Mouse (Mus musculus) olfactory bulb, adult 2 months (tissue): ENCODE results near the gene Klhdc10. TPM values are rescaled to one million over a fixed set of nuclear protein-coding genes. Genes with fewer than 3 reads are reported as not detected.

Experiments used
- H3K27ac ChIP-seq: fragments of 200-500 bp; 2 replicates; pipeline ENCODE4 v1.5.1; 2012; ENCODE audit warnings: low read depth, low read length; ENCODE audit not compliant: insufficient read depth
- H3K4me1 ChIP-seq: fragments of 200-500 bp; 2 replicates; pipeline ENCODE4 v1.6.1; 2012; ENCODE audit warnings: low read length; ENCODE audit not compliant: control insufficient read depth, insufficient read depth
- H3K4me3 ChIP-seq: fragments of 200-500 bp; 2 replicates; pipeline ENCODE4 v1.5.1; 2012; ENCODE audit warnings: mild to moderate bottlenecking, low read depth, low read length, moderate library complexity; ENCODE audit not compliant: insufficient read depth
- CTCF ChIP-seq: fragments of 200-500 bp; IDR thresholded peaks from 2 replicates; pipeline ENCODE4 v1.5.1; 2012; ENCODE audit warnings: low read depth, mild to moderate bottlenecking, low read length, moderate library complexity; ENCODE audit not compliant: insufficient read depth
- POLR2A ChIP-seq: fragments of 200-500 bp; IDR thresholded peaks from 2 replicates; pipeline ENCODE4 v1.6.1; 2012; ENCODE audit warnings: mild to moderate bottlenecking, low read depth, low read length, moderate library complexity; ENCODE audit not compliant: insufficient read depth
- WGBS: fragments of 180-500 bp; shearing (Covaris S2); methylation state at CpG from one replicate; pipeline ENCODE4 v1.1.7; 2018; 5-methylcytosine and 5-hydroxymethylcytosine counted together
- polyA plus RNA-seq: library from polyadenylated mRNA; stranded (reverse); fragments of >200 nt; gene quantifications from 2 replicates; pipeline ENCODE4 v1.2.4, GENCODE M21; 2012; ENCODE audit warnings: low replicate concordance; ENCODE audit not compliant: missing spikeins, insufficient read depth, insufficient read length

Klhdc10 gene
- polyA plus RNA-seq: not detected in 2 replicates

GRCm38 (mm10) chr6:30401308-30402015 lies at the start of gene Klhdc10:
Klhdc10 (plus strand) TSS chr6:30401868.
- Histone ChIP-seq H3K4me3 (peak within 1 kb of the TSS; percentile 74), H3K4me1 (peaks cover 2% of the 10 kb centered on the region; the same call in 1 of the 2 replicates), H3K27ac (peak within 1 kb of the TSS; percentile 90)
- under 1% methylated on average over 41 of the region's 41 CpGs for WGBS
- peak; percentile 70 for TF ChIP-seq POLR2A
- no peak for TF ChIP-seq CTCF

GRCm38 (mm10) chr6:30352762-30353161 lies 48.9 kb upstream of the Klhdc10 start:
- H3K4me3 ChIP-seq: no peak overlapping the region
- WGBS: 51% methylated on average over 8 of the region's 8 CpGs
- TF ChIP-seq POLR2A (no peak), CTCF (no peak)
- H3K27ac ChIP-seq: no peak overlapping the region
- peaks cover 4% of the 10 kb centered on the region for H3K4me1 ChIP-seq

GRCm38 (mm10) chr6:30353661-30354060 lies 48.0 kb upstream of the Klhdc10 start:
- TF ChIP-seq CTCF (no peak), POLR2A (no peak)
- 77% methylated on average over 8 of the region's 8 CpGs for WGBS

GRCm38 (mm10) chr6:30354760-30355159 lies 46.9 kb upstream of the Klhdc10 start:
- H3K27ac ChIP-seq: no peak overlapping the region
- no peak for TF ChIP-seq POLR2A
- TF ChIP-seq CTCF: no peak
- 72% methylated on average over 5 of the region's 5 CpGs for WGBS

More at GRCm38 (mm10) chr6:30353661-30354060, 48.0 kb upstream of the Klhdc10 start:
- H3K4me3 ChIP-seq: no peak overlapping the region
- peaks cover 4% of the 10 kb centered on the region for H3K4me1 ChIP-seq
- H3K27ac ChIP-seq: no peak overlapping the region

GRCm38 (mm10) chr6:30355701-30356100 lies 46.0 kb upstream of the Klhdc10 start:
- Histone ChIP-seq H3K4me3 (no peak overlapping the region), H3K4me1 (peaks cover 4% of the 10 kb centered on the region), H3K27ac (no peak overlapping the region)
- 77% methylated on average over 8 of the region's 8 CpGs for WGBS
- TF ChIP-seq POLR2A: no peak
- no peak for TF ChIP-seq CTCF

More at GRCm38 (mm10) chr6:30354760-30355159, 46.9 kb upstream of the Klhdc10 start:
- H3K4me1 ChIP-seq: peaks cover 4% of the 10 kb centered on the region
- no peak overlapping the region for H3K4me3 ChIP-seq

- Histone ChIP-seq H3K4me1 (peaks cover 4% of the 10 kb centered on the region), H3K4me3 (no peak overlapping the region)
Measured at GRCm38 (mm10) chr6:30356161-30356560, 45.5 kb upstream of the Klhdc10 start.

GRCm38 (mm10) chr6:30356680-30357079 lies 45.0 kb upstream of the Klhdc10 start:
- peaks cover 4% of the 10 kb centered on the region for H3K4me1 ChIP-seq
- H3K4me3 ChIP-seq: no peak overlapping the region
- no peak overlapping the region for H3K27ac ChIP-seq
- no peak for TF ChIP-seq POLR2A
- TF ChIP-seq CTCF: no peak
- WGBS: 91% methylated on average over 12 of the region's 12 CpGs

More at GRCm38 (mm10) chr6:30356161-30356560, 45.5 kb upstream of the Klhdc10 start:
- H3K27ac ChIP-seq: no peak overlapping the region
- 93% methylated on average over 5 of the region's 5 CpGs for WGBS
- TF ChIP-seq POLR2A (no peak), CTCF (no peak)

GRCm38 (mm10) chr6:30357561-30358177 lies 44.0 kb upstream of the Klhdc10 start:
- H3K27ac ChIP-seq: no peak overlapping the region
- TF ChIP-seq POLR2A (no peak), CTCF (peak; percentile 70)
- H3K4me1 ChIP-seq: peaks cover 4% of the 10 kb centered on the region
- no peak overlapping the region for H3K4me3 ChIP-seq
- 17% methylated on average over 9 of the region's 9 CpGs for WGBS

GRCm38 (mm10) chr6:30359762-30360509 lies 41.7 kb upstream of the Klhdc10 start:
- no peak overlapping the region for H3K4me3 ChIP-seq
- 0 out of 2 replicates have a peak overlapping the region, but pooled peaks have one; percentile 27 for H3K27ac ChIP-seq
- TF ChIP-seq CTCF: no peak
- TF ChIP-seq POLR2A: no peak
- no peaks in the 10 kb centered on the region for H3K4me1 ChIP-seq
- WGBS: 56% methylated on average over 12 of the region's 12 CpGs
